Mouse (Mus musculus) thymus, postnatal 0 days (tissue): Measurements from ENCODE around the gene Glcci1. TPM values are rescaled to one million over a fixed set of nuclear protein-coding genes. Genes with fewer than 3 reads are reported as not detected.

ENCODE experiments used
- DNase-seq: peaks from one replicate; pipeline ENCODE4 v3.0.0-alpha.2; 2015; ENCODE audit warnings: low spot score
- polyA plus RNA-seq: library from polyadenylated mRNA; unstranded; fragments of >200 nt; fragmentation: Nextera tagmentation; extraction: Ambion mirVana; gene quantifications from 2 replicates; pipeline ENCODE4 v1.2.1, GENCODE M21; 2015

Glcci1 gene
- polyA plus RNA-seq, 1 experiment from 2014 or later, result 106 TPM

DNA sequence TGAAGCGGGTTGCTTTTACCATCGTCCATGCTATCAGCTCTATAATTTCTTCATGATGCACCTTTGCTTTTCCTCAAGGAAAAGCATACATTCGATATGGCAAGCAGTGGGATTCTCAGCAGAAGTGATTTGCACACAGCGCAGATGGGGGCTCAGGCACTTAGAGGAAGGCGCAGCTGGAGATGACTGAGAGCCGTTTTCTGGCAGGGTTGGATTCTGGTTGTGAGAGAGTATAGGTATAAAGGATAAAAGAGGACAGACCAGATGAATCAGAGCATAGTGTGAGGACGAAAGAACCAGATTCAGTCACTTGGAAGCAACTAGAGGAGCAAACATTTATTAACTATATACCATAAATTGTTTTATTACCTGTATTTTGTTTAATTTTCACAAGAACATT lies 36.4 kb downstream of the Glcci1 start:
- DNase-seq, result no peak

DNA sequence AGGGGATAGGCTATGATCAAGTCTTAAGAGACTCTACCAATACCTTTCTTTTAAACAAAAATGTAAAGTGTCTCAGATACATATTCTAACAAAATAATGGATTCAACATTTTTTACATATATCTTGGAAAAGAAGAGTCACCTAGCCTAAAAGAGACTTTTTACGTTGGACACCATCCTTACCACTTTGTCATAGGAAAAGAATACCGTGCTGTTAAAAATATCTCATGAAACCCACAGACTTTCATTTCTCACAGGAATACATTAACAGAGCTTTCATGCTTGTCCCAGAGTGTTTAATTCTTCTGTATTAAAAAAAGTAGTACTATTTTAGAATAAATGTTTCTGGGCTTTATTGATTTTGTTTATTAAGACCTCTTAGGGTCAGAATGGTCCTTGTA lies 41.8 kb downstream of the Glcci1 start:
- no peak for DNase-seq

DNA sequence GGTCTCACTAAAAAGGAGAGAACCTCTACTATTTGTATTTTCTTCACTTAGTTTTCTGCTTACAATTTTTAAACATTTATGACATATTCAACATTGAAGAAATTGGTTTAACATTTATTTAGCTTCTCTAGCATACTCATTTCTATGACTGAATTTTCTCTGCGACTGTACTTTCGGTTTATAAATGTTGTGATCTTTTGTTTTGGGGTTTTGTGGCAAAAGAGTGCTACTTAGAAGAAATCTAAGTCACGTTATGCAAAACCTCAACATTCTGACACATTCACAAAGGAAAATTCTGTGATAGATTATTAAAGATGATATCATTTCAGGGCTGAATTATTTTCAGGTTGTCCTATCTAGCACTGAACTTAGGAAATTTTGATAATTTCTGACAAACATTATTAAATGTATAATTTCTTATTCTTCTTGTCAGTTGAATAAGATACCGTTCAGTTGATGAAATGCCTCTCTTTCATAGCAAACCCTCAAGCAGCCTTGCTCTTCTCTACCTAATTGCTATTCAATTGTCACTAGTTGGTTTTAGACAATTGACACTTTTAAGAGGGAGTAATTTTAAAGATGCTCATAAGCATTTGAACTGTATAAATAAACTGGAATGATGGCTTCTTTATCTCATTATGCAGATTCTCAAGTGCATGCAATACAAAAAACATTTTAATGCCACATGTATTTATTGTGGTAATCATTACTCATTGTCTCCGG lies 47.6 kb downstream of the Glcci1 start:
- DNase-seq, result peak; percentile 5

DNA sequence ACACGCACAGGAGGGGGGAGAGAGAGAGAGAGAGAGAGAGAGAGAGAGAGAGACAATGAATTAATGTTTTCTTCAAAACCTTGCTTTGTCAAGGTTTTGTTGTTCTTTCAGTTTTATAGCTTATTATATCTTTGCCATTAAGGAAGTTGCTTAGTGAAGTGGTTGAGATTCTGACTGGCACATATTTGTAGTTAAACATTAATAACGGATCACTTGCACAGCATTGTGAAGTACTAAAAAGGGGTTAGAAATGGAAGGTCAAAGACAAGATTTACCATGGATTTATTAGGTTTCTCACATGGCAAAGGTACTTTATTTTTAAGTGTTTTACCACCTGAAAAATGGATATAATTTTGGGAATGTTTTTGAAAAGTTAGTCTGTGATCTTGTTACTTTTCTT lies 51.3 kb downstream of the Glcci1 start:
- DNase-seq, result no peak

DNA sequence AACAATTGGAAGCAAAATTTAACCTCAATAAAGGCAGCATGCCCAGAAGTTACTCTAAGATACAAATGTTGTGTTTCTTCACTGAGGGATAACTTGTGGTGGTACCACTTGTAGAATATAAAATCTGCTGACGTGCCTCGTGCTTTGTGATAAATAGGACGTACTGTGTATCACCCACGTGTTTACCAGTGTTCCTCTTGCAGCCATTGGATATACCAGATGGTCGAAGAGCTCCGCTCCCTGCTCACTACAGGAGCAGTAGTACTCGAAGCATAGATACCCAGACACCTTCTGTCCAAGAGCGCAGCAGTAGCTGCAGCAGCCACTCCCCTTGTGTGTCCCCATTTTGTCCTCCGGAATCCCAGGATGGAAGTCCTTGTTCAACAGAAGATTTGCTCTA lies 73.0 kb downstream of the Glcci1 start:
- DNase-seq, result no peak

DNA sequence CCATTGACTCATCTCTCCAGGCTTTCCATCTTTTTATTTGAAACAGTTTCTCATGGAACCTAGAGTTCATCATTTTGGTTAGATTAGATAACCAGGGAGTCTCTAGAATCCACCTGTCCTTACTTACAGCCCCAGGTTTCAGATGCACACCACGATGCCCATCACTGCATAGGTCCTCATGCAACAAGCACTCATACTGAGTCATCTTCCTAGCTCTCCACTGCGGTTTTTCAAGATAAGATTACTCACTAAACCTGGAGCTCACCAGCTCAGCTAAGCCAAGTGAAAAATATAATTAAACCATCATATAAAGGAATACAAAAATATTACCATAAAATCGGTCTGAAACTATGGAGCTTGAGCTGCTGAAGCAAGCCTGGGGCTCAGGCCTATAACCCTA lies 74.5 kb downstream of the Glcci1 start:
- DNase-seq, result no peak

DNA sequence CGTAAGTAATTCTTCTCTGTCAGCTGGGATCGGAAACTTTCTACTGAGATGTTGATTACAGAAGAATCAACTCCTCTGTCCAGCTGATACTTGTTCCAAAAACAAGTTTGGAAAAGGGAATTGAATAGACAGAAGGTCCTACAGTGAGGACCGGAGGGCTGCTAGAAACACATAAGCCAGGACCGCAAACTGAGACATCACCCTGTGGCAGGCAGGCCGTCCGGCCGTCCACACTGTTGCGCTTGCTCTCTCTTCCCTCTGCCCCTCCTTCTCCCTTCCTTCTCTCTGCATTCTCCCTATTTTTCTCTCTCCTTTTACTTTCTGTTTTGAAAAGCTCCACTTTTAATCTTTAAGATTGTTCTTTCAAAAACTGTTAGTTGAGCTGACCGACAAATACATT lies 82.3 kb downstream of the Glcci1 start:
- DNase-seq, result no peak

DNA sequence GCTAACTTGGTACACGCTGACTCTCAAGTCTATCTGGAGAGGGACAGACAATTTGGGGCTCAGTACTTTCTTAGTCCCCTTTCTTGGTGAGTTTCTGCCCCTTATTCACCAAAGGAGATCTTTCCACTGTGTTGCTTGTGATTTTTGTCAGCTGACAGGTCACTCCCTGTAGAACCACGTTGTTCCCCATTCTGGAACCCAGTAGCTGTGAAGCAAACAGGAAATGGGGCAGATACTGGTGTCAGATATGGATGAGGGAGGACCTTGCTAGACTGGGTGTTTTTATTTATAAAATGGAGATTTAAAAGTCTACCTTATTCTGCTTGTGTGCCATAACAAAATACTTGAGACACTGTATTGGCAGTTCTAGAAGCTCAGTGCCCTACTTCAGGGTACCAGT lies 108.0 kb downstream of the Glcci1 start:
- DNase-seq, result no peak

DNA sequence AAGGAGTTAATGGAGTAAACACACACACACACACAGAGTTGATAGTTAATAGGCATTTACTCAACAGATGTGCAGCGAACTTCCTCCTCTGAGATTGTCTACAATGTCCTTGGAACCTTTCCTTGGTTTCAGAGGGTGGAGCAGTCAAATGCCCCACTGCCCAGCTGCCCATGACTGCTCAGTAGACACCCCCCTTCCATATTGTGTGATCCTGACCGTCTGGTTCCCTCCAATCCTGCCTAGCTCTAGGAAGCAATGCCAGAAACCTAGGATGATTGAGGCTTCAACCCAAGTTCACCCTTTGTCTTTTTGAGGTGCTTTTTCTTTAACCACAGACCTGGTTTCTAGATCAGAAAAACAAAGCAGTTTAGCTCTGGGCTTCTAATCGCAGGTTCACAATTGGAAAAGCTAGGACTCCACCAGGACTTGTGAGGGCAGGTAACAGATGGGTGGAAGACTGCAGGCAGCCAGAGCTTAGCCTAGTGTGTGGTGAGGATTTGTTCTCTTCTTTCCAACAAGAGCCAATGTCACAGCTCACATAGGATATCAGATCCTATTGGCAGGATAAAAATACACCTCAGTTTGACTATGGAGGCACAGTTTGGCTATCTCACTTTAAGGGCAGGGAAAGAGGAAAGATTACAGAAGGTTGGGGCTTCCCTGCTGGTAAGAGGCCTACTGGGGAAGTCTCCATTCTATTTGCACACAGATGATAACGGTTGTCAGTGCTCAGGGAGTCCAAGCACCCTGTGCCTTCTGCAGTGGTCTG lies 110.4 kb downstream of the Glcci1 start:
- DNase-seq, result no peak

DNA sequence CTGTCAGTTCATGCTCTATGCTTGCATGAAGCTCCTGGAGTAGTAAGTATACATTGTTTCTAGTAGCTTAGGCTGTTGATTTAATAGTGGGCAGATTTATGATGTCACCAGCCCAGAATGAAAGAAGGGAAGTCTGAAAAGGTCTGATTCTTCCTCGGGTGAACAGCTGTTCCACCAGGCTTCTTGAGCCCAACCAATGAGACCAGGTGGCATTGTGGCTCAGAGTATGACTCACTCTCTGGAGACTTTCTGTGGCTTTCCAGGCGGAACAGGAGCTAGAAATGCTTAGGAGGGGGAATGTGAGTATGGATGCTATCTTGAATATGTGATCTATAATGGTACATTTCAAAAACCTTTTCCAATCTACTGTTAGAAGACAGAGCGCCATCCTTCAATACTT lies 113.6 kb downstream of the Glcci1 start:
- DNase-seq, result no peak

DNA sequence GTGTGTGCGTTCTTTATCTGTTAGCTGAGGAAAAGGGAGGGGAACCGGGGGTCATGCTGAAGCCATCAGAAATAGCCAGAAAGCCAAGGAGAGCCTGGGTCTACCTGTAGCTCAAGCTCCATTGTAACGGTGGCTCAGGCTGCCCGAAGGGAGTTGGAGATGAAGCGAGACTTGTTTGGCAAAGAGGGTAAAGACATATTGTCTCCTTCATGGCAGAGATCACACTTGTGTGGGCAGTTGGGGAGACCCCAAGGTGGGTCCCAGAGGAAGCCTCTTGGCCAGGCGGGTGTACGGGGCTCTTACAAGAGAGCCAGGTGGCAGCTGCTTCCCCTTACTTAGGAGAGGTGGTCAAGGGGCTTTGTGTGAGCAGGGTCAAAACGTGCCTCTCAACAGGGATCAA lies 118.8 kb downstream of the Glcci1 start:
- DNase-seq, result no peak

DNA sequence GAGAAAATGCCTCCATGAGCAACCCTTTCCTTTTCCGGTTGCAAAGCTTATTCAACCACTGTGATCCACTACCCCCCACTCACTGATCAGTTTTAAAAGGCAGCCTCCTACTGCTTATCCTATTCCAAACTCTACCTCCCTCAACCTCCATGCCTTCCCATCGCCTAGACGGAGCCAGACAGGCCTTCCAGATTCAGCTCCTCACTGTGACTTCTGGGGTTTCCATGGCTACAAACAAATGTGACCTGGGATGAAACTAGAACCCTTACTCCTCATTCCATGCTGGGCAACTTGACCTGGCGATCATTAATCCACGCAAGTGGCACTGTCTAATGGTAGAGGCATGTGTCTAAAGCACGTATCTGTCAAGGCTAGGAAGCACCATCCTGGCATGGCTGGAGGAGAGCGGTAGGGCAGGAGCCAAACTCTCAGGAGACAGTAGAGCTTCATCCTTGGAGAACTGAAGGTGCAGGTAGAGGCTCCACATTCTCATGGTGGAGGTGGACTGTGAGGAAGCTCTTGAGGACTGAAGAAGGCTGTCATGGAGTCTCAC lies 119.4 kb downstream of the Glcci1 start:
- no peak for DNase-seq

DNA sequence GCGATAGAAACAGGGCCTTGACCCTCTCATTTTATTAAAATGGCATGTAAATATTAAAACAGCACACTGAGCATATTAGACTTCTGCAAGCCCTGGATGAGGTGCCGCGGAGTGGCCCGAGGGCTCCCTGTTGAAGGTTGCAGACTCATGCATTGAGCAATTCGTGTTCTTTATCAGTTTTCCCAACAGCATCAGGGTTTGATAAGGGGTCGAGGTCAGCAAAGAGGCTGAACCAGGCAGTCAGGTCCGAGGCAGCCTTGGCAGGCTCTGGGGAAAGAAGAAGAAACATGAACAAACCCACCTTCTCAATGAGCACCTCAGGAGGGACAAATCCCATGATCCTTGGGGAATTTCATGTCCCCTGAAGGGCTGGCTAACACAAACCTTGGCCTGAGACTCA lies 121.1 kb downstream of the Glcci1 start:
- no peak for DNase-seq

DNA sequence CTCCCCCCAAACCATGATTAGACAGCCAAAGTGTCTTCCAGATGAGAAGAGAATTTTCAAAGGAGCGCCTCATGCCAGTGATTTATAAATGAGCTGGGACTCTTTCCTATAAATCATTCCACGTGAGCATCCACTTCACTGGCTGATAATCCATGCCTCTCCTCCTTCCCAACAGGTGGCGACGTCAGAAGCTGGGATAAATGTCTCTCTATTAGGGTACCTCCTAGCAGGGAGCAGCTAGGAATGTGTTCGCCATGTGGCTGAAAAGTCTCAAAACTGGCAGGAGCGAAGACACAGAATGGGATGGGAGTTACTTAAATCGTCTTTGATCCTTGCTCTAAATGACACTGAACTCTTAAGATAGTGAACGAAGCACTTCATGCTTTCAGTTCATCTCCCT lies 122.0 kb downstream of the Glcci1 start:
- DNase-seq, result no peak

DNA sequence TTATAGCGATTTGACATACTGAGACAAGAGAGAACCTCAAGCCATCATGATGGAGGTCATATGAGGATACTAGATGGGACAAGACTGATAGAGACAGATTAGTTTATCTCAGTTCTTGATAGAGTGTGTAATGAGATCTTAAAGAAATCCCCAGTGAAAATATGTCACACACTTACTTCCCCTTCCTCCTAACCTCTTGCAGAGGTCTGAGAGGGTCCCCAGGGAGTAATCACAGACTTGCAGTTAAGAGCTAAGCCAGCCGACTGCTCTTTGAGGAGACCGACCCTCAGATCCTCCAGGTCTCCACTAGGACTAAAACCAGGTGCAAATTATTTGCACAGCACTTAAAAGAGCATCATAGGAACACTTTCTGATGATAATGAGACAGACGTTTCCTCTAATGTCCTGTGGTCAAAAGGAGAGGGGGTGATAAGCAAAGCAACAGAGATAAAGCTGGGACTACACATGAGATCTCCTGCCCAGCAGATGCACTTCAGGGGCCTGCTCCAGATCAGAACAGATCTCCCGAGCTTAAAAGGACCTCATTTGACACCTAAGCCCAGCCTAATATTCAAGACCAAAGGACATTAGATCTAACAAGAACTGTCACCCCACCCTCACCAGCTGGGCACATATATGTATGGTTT lies 122.7 kb downstream of the Glcci1 start:
- no peak for DNase-seq

DNA sequence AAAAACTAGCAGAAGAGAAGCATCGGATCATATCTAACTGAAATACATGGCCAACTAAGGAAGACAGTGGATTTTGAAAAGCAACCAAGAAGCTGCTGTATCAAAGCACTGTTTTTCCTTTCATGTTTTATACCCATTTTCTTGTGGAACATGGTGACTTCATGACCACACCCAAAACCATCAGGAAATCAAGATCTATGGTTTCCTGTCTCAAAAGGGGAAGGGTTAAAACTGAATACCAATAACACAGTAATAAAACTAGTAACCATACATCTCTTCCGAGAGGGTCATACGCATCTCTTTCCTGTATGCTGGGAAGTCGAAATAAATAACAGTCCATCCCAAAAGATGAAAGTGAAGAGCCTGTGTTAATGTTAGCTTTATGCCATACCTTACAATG lies 123.3 kb downstream of the Glcci1 start:
- no peak for DNase-seq

DNA sequence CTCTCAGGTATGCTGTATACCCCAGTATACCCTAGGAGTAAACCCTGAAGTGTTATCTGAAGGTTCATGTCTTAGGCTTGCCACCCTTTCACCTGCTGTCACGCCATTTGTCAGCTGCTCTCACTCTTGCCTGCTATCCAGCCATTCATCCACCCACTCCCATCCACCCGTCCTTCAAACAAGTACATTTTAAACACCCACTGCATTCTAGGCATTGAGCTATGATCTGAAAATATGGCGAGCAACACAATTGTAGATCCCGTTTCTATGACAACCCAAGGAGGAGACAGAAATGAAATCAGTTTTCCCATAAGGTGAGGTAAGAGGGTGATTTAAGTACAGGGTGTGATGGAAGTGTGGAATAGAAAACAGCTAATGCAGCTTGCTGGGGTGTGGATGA lies 128.7 kb downstream of the Glcci1 start:
- DNase-seq, result no peak

DNA sequence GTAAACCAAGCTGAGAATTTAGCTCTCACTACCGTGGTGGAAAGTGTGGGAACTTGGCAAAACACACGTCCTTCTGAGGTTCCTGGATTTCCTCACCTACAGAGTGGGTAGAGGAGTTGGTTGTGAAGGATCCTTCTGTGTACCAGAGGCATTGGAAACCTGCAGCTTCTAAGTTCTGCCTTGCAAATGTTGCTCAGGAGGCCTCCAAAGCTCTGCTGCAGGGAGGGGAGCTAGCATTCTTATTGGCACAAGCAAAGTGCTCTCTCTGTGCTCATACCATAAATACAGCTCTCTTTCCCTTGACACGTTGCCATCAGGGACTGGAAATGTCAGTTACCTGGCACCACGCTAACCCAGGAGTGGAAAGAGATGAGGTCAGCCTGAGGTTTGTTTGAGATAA lies 129.5 kb downstream of the Glcci1 start:
- DNase-seq, result no peak

DNA sequence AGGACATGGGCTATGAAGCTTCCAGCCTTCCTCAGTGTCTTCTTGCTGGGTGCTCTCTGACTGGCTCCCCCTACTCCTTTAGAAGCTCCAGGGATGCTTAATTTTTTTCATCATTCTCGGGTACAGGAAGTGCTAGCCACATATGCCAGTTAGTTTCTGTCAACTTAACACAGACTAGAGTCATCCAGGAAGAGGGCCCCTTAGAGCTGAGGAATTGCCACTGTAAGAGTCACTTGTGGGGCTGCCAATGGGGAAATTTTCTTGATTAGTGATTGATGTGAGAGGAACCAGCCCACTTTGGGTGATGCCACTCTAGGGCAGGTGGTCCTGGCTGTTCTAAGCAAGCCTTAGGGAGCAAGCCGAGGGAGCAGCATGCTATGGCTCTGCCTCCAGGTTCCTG lies 130.1 kb downstream of the Glcci1 start:
- DNase-seq, result peak; percentile 42

DNA sequence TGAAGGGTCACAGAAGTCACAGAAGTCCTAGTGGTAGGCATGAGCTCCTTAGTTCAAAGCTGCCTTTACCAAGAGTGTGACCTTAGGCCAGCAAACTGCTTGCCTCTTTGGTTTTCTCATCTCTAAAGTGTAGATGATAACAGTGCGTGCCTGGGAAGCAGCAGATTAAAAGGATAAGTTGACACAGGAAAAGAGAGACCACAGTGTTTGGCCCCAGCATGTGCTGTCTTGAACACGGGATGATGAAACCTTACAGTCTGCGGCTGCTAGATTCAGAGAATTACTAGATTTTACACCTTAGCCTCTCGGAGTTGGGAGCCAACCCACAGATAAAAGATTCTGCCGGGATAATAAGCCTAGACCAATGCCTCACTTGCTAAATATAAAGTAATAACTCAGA lies 131.5 kb downstream of the Glcci1 start:
- no peak for DNase-seq

DNA sequence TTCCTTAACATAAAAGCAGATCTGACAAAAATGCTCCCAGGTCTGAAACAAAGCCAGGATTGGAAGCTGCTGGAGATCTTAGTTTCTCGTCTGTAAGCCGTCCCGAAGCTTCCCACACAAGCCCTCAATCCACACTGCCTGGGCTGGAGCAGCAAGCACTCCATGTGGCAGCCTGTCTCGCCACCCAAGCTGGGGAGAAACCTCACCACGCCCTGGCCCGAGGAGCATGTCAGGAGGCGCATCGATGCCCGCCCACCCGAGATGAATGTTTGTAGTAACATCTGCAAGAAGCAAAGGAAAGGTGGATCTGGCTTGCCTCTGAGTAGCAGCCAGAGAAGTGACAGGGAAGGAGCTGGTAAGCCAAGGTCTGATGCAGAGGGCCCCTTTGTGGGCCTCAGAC lies 135.3 kb downstream of the Glcci1 start:
- DNase-seq, result no peak

DNA sequence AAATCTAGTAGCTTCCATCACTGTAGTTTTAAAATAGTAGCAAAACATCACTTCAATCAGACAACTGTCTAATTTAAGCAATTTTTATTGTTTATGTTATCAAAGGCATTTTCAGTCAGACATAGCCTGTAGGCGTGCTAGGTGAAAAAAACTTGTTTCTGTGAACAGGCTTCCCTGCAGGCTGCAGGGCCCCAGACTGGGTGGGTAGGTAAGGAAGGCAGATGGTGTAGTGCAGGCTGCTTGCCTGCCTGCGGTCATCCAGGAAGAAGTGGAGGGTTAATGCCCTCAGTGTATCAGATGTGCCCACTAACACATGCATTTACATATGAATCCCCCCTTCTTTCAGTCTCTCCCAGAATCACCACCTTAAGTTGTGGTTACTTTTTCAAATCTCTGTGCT lies 136.3 kb downstream of the Glcci1 start:
- no peak for DNase-seq
